Mouse (Mus musculus) lung, embryonic 14.5 days (tissue): Measurements from ENCODE around the gene Psmd14. TPM values are rescaled to one million over a fixed set of nuclear protein-coding genes. Genes with fewer than 3 reads are reported as not detected.

ENCODE experiments used
- ATAC-seq: fragments of 200-750 bp; cut with Nextera tagmentation; 2 replicates; pipeline ENCODE4 v1.8.0; 2017; ENCODE audit warnings: mild to moderate bottlenecking, moderate TSS enrichment, moderate library complexity; ENCODE audit not compliant: insufficient read depth
- DNase-seq: peaks from one replicate; pipeline ENCODE4 v3.0.0-alpha.2; 2015
- H3K27ac ChIP-seq: fragments of 300-500 bp; sonication (generic); 2 replicates; pipeline ENCODE4 v1.5.1; 2014; ENCODE audit warnings: low read depth, mild to moderate bottlenecking, moderate library complexity
- H3K27me3 ChIP-seq: fragments of 300-500 bp; sonication (generic); 2 replicates; pipeline ENCODE4 v1.6.1; 2014; ENCODE audit warnings: low read length, control low read depth; ENCODE audit not compliant: insufficient read depth
- H3K36me3 ChIP-seq: fragments of 300-500 bp; sonication (generic); 2 replicates; pipeline ENCODE4 v1.6.1; 2014; ENCODE audit warnings: control low read depth; ENCODE audit not compliant: insufficient read depth
- H3K4me1 ChIP-seq: fragments of 300-500 bp; sonication (generic); 2 replicates; pipeline ENCODE4 v1.6.1; 2014; ENCODE audit warnings: antibody characterized with exemption, control low read depth; ENCODE audit not compliant: insufficient read depth
- H3K4me2 ChIP-seq: fragments of 300-500 bp; sonication (generic); 2 replicates; pipeline ENCODE4 v1.6.1; 2014; ENCODE audit warnings: mild to moderate bottlenecking
- H3K4me3 ChIP-seq: fragments of 300-500 bp; sonication (generic); 2 replicates; pipeline ENCODE4 v1.5.1; 2014; ENCODE audit warnings: low read depth, low read length
- H3K9ac ChIP-seq: fragments of 300-500 bp; sonication (generic); 2 replicates; pipeline ENCODE4 v1.6.1; 2014
- H3K9me3 ChIP-seq: fragments of 300-500 bp; sonication (generic); 2 replicates; pipeline ENCODE4 v1.6.1; 2016; ENCODE audit warnings: low read depth, low read length, control low read depth
- CTCF ChIP-seq: IDR thresholded peaks from 2 replicates; pipeline ENCODE4 v1.5.1; 2016; ENCODE audit warnings: antibody characterized with exemption, low read depth
- WGBS: fragments of 180-500 bp; shearing (Covaris S2); extraction: QIAGEN DNeasy Blood & Tissue Kit; methylation state at CpG from one replicate; pipeline ENCODE4 v1.1.7; 2014; 5-methylcytosine and 5-hydroxymethylcytosine counted together
- polyA plus RNA-seq: library from polyadenylated mRNA; unstranded; fragments of >200 nt; fragmentation: Nextera tagmentation; extraction: Ambion mirVana; gene quantifications from 2 replicates; pipeline ENCODE4 v1.2.1, GENCODE M21; 2014

Psmd14 gene
- polyA plus RNA-seq, 1 experiment from 2014 or later = 205 TPM

DNA sequence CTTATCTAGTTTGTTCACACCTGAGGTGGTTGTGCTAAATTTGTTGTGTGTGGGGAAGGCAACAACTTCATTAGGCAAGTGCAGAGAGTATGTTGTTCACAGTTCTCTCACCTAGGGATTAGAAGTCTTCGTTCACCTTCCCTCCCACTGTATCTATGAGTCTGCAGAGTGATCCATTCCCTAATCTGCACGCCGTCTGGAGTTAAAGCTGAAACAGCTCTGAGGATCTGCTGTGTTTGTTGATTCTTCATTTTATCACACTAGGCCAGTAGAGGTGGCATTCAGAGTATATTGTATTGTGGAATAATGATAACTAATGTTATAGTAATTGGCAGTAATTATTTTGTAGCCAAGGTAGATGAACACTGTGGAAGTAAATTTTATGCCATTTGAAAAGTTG lies 48.5 kb downstream of the Psmd14 start:
- no peak for ATAC-seq
- WGBS = 72% methylated on average over 3 of the region's 3 CpGs
- Histone ChIP-seq H3K4me1 (no peaks in the 10 kb centered on the region), H3K4me2 (no peak overlapping the region), H3K27me3 (no peaks in the 10 kb centered on the region), H3K4me3 (no peak overlapping the region), H3K9ac (no peak overlapping the region), H3K9me3 (no peaks in the 10 kb centered on the region), H3K27ac (no peak overlapping the region), H3K36me3 (peaks cover 6% of the 10 kb centered on the region; the same call in 1 of the 2 replicates)
- no peak for TF ChIP-seq CTCF
- DNase-seq = no peak

DNA sequence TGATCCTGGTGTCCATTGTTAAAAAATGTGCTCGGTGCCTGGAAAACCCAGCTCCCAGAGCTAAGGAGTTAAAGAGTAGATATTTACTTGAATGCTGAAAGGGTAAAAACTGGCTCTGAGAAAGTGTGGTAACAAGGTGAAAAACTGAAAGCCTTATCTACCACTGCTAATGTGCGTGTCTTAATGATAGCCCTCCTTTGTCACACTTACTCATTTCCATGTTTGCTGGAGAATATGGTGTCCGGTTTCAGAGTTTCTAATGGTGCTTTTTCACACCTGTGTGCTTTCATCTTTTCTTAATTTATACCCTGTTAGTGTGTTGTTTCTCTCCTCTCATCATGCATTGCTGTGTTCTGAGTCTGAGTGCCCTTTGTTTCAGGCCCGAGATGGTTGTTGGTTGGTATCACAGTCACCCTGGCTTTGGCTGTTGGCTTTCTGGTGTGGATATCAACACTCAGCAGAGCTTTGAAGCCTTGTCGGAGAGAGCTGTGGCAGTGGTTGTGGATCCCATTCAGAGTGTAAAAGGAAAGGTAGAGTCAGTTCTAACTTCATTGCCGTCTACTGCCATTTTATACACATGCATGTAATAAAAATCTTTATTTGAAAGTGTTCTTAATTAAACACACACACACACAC lies 53.1 kb downstream of the Psmd14 start:
- Histone ChIP-seq H3K9me3 (no peaks in the 10 kb centered on the region), H3K4me3 (no peak overlapping the region), H3K36me3 (peaks cover 6% of the 10 kb centered on the region; the same call in 1 of the 2 replicates), H3K27ac (no peak overlapping the region), H3K4me1 (no peaks in the 10 kb centered on the region), H3K27me3 (no peaks in the 10 kb centered on the region), H3K9ac (no peak overlapping the region), H3K4me2 (no peak overlapping the region)
- no peak for DNase-seq
- TF ChIP-seq CTCF = no peak
- 75% methylated on average over 6 of the region's 6 CpGs for WGBS
- no peak for ATAC-seq

DNA sequence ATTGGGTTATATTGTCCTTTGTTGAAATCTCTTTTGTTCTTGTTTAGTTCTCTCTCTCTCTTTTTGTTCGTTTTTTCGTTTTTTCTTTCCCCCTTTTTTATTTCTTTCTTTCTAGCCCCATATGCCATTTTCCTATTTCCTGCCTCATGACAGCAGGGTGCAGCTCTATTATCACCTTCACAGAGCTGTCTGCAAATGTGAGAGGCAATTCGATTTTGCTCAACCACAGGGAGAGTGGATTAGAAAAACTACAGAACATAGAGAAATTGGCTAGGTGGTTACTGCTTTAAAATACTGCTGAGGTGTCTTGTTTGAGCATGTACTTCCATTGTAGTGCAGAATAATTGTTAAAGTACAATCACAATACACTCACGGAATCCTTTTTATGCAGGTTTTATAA lies 54.0 kb downstream of the Psmd14 start:
- no peak overlapping the region for H3K27ac ChIP-seq
- no peak overlapping the region for H3K4me3 ChIP-seq
- DNase-seq = no peak
- H3K9ac ChIP-seq = no peak overlapping the region
- no peak overlapping the region for H3K4me2 ChIP-seq
- H3K27me3 ChIP-seq = no peaks in the 10 kb centered on the region
- H3K4me1 ChIP-seq = no peaks in the 10 kb centered on the region
- 76% methylated on average over 4 of the region's 4 CpGs for WGBS
- no peak for ATAC-seq
- H3K9me3 ChIP-seq = no peaks in the 10 kb centered on the region
- TF ChIP-seq CTCF = no peak
- peaks cover 6% of the 10 kb centered on the region; the same call in 1 of the 2 replicates for H3K36me3 ChIP-seq

DNA sequence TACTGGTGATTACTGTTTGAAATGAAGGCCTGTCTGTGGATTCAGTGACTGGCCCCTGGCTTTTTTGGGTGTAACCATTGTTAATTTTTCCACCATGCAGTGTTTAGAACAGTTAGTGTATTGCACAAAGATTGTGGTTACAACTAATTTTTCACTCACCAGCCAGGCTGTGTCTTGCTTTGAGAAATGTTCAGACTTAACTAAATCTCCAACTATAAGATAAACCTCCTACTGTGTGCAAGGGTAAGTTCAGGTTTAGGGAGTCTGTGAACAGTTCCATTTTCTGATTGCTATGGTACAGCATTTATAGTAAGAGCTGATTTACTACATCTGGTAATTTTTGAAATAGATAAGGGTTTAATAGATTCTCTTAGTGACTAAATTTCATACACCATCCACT lies 69.3 kb downstream of the Psmd14 start:
- H3K27ac ChIP-seq = no peak overlapping the region
- no peak overlapping the region for H3K9ac ChIP-seq
- peaks cover 10% of the 10 kb centered on the region; the same call in 1 of the 2 replicates for H3K36me3 ChIP-seq
- no peaks in the 10 kb centered on the region for H3K4me1 ChIP-seq
- no peaks in the 10 kb centered on the region for H3K9me3 ChIP-seq
- no peaks in the 10 kb centered on the region for H3K27me3 ChIP-seq
- DNase-seq = no peak
- no peak for TF ChIP-seq CTCF
- no peak overlapping the region for H3K4me2 ChIP-seq
- ATAC-seq = no peak
- no peak overlapping the region for H3K4me3 ChIP-seq

DNA sequence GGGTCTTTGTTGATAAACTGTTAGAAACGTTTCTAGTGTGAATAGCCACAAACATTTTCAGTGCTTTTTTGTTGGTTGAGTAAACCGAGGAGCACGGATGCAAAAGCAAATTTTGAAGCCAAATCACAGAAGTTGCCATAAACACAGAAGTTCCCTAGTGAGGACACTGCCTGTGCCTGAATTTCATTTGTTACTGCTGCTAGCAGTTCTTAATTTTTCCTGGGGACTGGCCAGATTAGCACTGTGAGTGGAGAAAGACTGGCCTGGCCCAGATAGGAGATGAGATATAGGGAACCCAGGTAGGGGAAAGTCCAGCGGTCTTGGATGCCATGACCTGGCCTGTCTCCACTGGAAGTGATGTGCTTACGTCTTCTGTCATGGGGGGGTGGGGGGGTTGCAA lies 83.5 kb downstream of the Psmd14 start:
- 69% methylated on average over 5 of the region's 5 CpGs for WGBS
- DNase-seq = no peak

DNA sequence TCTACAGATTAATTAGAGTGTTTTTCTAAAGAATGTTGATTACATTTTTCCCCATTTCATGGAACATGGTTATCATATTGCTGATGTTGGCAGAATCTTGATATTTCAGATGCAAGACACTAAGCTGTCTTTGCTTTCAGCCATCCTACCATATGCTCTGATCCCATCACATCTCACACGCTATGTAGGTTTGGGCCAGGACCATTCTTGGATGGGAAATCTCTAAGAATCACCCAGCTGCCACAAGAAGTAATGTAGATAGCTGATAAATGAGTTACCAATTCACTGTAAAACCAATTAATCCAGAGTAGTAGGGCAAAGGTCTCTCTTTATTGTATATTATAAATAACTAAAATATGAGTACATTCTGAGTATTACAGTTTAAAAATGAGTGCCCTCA lies 86.6 kb downstream of the Psmd14 start:
- no peaks in the 10 kb centered on the region for H3K9me3 ChIP-seq
- no peak overlapping the region for H3K9ac ChIP-seq
- DNase-seq = no peak
- H3K4me3 ChIP-seq = no peak overlapping the region
- no peaks in the 10 kb centered on the region for H3K4me1 ChIP-seq
- no peak for TF ChIP-seq CTCF
- no peak overlapping the region for H3K27ac ChIP-seq
- 93% methylated on average over 1 of the region's 1 CpGs for WGBS
- 0 out of 2 replicates have a peak, but pooled peaks cover 4% of the 10 kb centered on the region for H3K36me3 ChIP-seq
- no peak for ATAC-seq
- H3K4me2 ChIP-seq = no peak overlapping the region
- peaks cover 12% of the 10 kb centered on the region for H3K27me3 ChIP-seq

More for the DNA sequence above, 83.5 kb downstream of the Psmd14 start:
- no peak overlapping the region for H3K4me3 ChIP-seq
- H3K9me3 ChIP-seq = no peaks in the 10 kb centered on the region
- no peak overlapping the region for H3K27ac ChIP-seq
- no peaks in the 10 kb centered on the region for H3K27me3 ChIP-seq
- H3K4me1 ChIP-seq = no peaks in the 10 kb centered on the region
- H3K4me2 ChIP-seq = no peak overlapping the region
- H3K36me3 ChIP-seq = 0 out of 2 replicates have a peak, but pooled peaks cover 4% of the 10 kb centered on the region
- TF ChIP-seq CTCF = no peak
- no peak for ATAC-seq
- no peak overlapping the region for H3K9ac ChIP-seq

DNA sequence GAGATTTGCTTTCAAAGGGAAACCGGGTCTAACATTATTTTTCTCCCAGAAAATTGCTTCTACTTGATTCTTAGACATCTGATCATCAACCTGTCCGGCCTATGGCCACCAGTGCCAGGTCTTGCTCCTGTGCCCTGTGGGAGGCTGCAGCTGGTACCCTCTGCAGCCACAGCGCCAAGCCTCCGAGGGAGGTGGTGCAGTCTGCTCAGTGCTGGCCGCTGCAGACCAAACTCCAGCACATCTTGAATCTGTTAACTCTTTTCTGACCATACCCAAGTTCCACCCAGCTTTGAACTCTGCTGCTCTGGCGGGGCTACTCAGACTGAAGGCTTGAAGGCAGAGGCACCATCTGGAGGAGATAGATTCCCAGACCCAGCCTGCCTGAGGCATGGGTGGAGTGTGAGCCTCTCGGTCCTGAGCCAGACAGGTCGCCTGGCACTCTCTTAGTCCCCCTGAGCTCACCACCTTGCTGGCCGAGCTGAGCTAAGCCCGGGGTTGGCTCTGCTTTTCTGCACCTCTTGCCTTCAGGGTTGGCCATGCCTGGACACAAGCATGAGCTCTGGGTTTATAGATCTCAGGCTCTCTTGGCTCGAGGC lies 91.3 kb downstream of the Psmd14 start, which contains the start of gene Tbr1:
TSS of gene Tbr1 (plus strand) at position 275 of the 596 bp plus-strand sequence.
- Histone ChIP-seq H3K9me3 (no peaks in the 10 kb centered on the region), H3K36me3 (no peaks in the 10 kb centered on the region), H3K4me1 (no peaks in the 10 kb centered on the region), H3K27me3 (peaks cover 59% of the 10 kb centered on the region), H3K27ac (no peak within 1 kb of the TSS), H3K4me2 (no peak within 1 kb of the TSS), H3K9ac (no peak within 1 kb of the TSS), H3K4me3 (no peak within 1 kb of the TSS)
- TF ChIP-seq CTCF = no peak; the same call in 1 of the 2 replicates
- WGBS = 10% methylated on average over 11 of the region's 11 CpGs
- DNase-seq (peak; percentile 19), ATAC-seq (no peak)
